Mouse (Mus musculus): ENCODE measurements around the gene Acbd5.
"Not testable (repeated sequence)": the region's sequence is repeated elsewhere in the genome, so short reads cannot be mapped to it uniquely, and the experiment has no call there.

Gene Acbd5

DNA sequence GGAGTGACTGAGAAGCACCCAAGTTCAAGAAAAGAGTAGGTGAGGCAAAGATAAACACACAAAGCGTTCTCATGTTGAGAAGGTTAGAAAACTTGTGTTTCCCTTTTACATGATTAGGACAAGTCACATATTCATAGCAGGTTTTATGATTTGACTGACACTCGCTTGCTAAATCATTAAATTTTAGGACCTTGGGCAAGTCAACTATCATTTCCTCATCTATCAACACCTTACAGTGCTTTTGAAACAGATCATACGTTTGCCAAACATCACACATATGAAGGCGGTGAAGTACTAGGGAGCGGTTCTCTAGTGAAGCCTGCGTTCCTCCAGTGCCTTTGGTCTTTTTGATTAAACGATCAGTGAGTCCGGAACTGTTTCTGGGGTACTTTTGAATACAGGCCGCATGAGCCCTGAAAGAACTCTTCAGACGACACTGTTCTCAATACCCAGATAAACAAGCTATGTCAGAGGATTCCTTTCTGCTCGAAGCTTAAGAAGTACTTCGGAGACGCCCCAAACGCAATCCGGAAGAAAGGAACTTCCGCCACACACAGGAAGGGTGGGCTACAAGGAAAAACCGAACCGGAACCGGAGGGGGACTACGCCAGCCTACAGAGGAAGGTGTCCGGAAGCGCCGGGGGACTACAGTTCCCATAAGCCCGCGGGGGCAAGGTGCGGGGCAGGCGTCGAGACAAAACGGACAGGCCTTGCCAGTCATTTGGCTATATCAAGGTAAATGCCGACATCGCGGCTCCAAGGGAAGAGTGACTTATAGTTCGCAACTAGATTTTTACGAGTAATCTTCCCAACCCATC is at the start of gene Acbd5:
Gene Acbd5 (plus strand): TSS at position 616 of the 818 bp plus-strand sequence.
- DNase-seq (ENCODE audit: low spot score) = peak; percentile 96

DNA sequence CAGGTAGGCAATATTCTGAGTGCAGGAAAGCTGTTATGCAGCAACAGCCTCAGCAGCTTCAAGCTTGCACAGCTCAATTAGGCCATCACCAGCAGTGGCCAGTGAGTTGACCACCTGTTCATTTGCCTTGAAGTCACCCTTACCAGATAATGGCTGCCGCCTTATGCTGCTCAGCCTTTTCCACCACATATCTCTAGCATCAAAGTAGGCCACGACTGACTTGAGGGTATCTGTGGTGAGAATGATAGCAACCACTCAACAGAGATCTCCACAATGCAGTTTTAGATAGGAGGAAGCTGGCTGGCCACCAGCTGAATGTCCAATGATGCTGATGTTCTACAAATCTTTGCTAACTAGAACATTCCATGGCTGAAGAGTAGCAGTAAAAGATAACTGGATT is 48.8 kb upstream of the Acbd5 start:
- DNase-seq (ENCODE audit: low spot score) = no peak

DNA sequence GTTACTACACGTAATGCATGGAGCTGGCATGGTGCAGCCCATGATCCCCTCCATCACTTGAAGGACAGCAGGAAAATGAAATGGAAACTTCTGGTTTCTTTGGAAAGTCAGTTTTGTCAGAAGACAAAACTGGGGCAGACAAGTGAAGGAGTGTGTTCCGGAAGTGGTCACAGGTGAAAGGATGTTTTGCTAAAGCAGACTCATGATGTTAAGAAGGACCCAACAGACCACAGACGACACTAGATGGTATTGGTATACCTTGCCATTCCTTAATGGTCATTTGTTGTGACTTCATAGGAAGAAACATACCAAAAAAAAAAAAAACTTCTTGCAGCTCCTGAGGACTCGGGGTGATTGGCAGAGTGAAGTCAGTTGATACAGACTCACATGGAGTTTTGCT is 46.6 kb upstream of the Acbd5 start:
- DNase-seq (ENCODE audit: low spot score) = no peak

DNA sequence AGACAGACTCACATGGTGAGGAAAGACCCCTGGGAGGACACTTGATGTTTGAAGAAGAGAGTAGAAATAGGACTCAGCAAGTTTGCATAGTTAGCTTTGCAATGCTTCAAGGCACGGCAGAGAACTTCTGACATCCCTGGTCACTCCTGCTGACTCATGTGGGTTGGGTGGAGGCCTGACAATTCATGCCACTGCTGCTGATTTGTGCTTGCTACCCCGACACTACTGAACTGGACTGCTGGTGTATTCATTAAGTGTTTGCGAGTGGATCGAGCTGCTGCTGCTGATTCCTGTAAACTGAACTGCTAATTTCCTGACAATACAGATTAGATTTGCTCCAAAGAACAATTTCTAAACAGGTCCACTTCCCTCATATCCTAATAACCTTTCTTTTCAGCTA is 46.2 kb upstream of the Acbd5 start:
- peak; percentile 60 for DNase-seq (ENCODE audit: low spot score)

DNA sequence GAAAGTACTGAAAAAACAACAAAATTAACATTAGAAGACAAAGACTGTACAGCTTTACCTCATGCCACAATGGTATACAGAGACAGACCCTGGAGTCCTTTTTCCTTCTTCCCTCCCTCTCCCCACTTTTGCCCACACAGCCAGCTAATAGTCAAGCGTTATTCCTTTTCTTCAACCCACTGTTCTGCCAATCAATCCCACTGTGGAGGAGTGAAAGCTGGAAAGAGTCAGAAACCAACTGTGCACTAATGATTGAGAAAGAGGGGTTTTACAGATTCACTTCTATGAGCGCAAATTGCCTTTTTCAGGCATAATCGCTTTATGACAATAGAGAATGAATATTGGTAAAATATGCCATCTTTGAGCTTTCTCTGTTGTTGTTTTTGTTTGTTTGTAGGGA is 44.9 kb upstream of the Acbd5 start:
- DNase-seq (ENCODE audit: low spot score) = no peak

DNA sequence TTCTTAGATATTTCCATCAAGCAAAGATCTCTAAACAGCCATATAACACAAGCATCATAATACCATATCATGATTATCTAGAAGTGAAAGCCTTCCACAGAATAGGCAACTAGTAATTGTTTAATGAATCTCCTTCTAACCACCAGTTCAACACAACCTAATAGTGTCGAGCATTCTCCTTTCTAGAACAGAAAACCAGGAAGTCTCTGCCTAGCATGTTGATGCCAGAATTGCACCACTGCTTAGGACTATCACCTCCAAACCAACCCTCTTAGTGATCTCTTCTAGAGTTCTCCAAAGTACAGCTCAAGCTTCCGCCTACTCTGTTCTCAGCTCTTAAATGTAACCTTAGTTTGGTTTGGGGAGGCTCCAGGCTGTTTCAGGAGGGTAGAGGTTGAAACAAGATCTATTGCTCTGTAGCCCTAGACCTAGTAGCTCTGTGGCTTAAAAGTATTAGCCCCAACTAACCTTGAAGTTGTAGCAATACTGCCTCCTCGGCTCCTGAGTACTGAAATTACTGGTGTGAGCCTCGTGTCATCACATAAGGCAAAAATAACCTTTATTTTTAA is 44.2 kb upstream of the Acbd5 start:
- DNase-seq (ENCODE audit: low spot score) = no peak

DNA sequence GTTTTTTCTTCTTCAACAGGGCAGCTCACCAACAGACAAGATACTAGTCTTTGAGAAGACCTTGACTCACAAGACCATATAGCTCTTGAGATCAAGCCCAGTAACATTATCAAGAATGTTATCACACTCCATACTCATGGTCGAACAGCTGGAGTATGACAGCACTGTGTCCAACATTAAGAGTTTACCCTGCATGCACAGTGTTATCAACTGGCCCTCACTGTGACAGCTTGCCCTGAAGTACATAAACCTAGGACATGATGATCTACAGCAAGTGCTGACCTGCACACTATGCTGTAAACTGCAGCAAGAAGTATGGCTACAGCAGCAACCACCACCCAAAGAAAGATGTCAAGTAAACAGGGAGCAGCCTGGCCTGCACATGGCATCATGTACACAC is 41.6 kb upstream of the Acbd5 start:
- no peak for DNase-seq (ENCODE audit: low spot score)

DNA sequence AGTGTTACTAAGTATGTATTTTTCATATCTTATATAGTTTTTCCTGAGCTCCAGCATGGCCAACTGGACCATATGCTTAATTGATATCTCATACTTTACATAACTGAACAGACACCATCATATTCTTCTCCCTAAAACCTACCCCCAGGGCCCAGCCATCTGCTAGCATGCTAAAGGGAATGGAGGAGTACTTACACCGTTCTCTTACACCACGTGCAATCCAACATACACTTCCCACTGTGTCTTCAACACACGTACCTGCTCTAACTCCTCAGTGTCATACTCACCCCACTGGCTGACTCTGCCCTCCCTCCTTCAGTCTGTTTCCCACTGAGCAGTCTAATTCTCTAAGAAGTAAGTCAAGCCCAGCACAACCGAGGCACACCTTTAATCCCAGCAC is 39.1 kb upstream of the Acbd5 start:
- no peak for DNase-seq (ENCODE audit: low spot score)

DNA sequence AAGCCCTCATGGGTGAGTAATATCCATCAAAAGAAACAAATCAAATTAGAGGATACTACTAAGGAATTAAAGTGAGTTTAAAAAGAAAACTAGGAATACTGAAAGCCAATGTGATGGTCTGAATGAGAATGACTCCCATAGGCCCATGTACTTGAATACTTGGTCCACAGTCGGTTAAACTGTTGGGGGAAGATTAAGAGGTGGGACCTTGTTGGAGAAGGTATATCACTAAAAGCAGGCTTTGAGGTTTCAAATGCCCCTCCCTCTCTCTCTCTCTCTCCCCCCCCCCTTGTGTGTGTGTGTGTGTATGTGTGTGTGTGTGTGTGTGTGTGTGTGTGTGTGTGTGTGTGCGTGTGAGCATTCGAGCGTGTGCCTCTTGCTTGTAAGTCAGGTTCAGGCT is 37.3 kb upstream of the Acbd5 start:
- DNase-seq (ENCODE audit: low spot score) = no peak

DNA sequence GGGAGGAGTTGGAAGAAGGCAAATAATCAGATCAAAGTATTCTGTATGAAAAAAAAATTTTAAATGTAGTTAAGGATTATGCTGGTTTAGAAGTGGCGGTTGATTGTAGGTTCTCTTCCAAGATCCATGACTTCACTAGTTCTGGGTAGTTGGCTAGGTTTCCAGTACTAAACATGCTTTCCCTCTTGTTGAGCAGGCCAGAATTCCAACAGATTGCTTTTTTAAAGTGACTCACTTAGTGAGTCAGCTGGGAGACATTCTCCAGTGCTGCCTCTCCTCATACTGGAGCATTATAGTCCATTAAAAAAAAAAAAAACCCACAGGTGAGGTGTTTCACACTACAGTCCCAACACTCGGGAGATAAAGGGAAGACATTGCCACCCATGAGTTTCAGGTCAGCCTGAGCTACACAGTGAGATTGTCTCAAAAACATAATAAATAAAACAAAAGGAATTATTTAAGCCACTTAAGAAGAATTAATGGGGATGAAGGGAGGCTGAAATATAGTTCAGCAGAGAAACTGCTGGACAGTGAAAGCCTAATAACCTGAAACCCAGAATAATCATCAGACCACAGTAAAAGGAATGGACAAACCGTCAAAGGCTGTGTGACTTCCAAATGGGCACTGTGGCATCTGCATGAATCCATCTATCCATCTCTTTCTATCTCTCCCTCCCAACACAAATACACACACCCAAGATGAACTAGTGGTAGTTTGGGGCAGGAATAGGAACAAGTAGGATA is 33.1 kb upstream of the Acbd5 start:
- no peak for DNase-seq (ENCODE audit: low spot score)

DNA sequence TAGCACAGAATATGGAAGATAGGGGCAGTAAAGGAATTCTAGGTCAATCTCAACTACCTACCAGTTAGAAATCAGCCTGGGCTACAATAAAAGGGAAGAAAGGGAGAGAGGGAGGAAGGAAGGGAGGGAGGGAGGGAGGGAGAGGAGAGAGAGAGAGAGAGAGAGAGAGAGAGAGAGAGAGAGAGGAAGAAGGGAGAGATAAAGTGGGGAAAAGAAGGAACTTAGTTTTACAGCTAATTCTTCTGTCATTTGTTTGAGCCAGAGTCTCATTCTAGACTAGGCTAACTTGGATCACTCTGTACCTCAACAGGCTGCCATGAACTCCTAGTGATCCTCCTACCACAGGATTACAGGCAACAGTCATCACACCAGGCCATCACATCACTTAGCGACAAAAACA is 32.5 kb upstream of the Acbd5 start:
- no peak for DNase-seq (ENCODE audit: low spot score)

DNA sequence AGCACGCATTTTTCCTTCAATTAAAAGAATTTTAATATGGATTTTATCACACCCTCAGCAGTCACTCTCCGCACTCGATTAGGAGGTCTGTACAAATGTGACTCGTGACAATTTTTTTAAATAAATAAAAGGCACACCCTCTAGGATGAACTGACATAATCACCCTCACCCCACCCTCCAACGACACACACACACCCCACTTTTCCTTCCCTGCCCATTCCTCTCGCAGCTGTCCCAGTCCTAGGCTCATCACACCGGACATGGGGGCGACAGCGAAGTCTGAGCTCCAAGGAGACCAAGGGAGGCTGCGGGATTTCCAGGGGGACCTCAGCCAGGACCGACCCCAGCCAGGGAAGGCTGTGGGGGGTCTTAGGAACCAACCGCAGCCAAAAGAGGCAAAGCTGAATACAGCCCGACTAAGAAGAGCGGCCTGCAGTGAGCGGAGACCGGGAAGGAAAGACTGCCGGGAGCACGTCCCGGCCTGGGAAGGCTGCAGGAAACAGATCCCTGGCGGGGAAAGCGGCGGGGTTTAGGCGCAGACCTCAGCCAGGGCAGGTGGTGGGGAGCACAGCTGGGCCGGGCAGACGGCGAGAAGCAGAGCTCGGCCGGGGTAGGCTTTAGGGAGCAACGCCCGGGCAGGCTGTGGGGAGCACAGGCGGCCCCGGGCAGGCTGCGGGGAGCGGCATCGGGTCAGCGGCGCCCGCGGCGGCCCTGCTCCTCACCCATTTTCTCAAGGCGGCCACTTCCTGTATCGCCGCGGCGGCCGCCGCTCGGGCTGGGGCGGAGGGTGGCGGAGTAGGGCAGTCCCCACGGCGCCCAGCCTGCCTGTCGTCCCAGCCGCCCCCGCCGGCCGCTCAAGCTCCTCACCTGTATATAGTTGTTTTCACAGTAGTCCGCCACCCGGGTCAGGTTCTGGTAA is 28.6 kb upstream of the Acbd5 start:
- DNase-seq (ENCODE audit: low spot score) = no peak

DNA sequence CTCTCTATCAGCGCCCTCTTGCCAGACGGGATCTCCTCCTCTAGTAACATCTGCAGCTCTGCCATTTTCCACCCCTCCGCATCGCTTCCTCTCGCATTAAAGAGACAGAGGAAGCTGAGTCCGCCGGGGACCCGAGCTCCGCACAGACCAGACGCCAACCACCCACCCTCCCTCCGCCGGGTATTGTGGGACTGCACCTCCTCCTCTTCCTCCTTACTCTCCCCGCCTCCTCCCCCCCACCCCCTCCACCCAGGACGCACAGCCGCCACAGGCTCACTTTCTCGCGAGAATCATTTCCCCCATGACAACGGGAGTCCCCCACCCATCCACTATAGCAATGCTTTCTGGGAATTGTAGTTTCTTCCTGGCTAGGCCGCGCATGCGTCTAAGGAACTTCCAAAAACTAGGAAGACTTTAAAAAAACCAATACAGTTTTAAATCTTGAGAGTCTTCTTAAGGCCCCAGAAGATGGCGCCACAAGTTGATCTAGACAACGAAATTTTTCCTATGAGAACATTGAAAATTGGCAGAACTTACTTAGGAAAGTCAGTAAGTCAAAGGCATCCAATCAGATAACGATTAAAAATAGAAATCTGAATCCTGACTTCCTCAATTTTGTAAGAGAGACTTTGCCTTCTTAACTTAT is 27.8 kb upstream of the Acbd5 start, which contains the start of gene Abi1:
Gene Abi1 (minus strand): TSS at position 241 of the 646 bp plus-strand sequence.
- peak; percentile 97 for DNase-seq (ENCODE audit: low spot score)

DNA sequence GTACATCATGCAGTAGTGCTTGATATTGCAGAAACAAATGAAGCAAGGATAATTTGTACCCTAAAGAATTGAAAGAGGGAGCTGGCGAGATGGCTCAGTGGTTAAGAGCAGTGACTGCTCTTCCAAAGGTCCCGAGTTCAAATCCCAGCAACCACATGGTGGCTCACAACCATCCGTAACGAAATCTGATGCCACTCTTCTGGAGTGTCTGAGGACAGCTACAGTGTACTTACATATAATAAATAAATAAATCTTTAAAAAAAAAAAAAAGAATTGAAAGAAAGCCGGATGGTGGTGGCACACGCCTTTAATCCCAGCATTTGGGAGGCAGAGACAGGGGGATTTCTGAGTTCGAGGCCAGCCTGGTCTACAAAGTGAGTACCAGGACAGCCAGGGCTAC is 27.3 kb upstream of the Acbd5 start:
- not testable (repeated sequence) for DNase-seq (ENCODE audit: low spot score)

DNA sequence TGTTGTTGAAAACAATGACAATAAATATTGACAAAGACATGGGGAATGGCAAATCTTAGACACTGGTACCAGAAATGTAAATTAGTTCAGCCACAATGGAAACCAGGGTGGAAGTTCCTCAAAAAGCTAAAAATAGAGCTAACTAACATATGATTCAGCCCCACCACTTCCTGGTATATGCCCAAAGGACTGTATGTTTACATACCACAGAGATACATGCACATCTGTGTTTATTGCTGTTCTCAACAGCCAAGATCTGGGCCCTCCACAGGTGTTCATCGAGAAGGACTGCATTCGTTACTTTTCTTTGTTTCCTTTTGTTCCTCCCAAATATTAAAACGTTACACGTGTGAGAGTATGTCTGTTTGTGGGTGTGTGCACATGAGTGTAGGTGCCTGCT is 26.5 kb upstream of the Acbd5 start:
- DNase-seq (ENCODE audit: low spot score) = no peak

DNA sequence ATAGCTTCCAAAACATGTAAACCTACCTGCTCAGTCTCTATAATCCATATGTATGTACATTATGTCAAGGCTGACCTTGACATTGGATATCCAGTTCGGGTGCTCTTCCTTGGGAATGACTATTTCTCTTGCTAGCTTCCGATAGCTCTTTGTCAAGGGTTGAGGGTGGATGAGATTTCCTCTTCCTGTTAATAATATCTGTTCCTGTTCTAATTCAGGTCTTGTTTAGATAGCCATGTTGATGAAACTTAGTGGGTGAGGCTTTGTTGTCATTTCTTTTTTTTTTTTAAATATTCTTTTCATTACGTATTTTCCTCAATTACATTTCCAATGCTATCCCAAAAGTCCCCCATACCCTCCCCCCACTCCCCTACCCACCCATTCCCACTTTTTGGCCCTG is 25.8 kb upstream of the Acbd5 start:
- no peak for DNase-seq (ENCODE audit: low spot score)

DNA sequence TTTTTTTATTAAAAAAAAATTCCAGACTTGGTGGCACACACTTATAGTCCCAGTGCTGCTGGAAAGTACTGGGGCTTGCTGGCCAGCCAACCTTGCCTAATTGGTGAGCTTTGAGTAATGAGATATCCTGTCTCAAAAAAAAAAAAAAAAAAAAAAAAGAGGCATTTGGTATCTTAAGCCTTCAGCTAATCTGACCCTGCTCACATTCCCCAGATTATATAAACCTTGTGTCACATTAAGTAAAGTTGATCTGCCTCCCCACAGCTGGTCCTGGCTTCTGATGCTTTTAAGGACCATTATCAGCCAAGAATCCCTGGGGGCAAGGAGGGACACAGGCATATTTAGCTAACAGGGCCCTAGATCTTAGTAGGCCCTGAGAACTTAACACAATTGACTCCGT is 22.3 kb upstream of the Acbd5 start:
- DNase-seq (ENCODE audit: low spot score) = peak; percentile 12

DNA sequence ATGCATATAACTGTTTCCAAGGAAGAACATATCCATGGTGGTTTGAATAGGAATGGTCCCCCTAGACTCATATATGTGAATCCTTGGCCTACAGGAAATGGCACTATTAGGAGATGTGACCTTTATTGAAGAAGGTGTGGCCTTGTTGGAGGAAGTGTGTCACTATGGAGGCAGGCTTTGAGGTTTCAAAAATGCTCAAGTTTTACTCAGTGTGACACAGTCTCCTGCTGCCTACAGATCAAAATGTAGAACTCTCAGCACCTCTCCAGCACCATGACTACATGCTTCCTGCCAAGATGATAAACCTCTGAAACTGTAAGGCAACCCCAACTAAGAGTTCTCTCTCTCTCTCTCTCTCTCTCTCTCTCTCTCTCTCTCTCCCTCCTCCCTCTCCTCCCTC is 20.0 kb upstream of the Acbd5 start:
- DNase-seq (ENCODE audit: low spot score) = no peak

DNA sequence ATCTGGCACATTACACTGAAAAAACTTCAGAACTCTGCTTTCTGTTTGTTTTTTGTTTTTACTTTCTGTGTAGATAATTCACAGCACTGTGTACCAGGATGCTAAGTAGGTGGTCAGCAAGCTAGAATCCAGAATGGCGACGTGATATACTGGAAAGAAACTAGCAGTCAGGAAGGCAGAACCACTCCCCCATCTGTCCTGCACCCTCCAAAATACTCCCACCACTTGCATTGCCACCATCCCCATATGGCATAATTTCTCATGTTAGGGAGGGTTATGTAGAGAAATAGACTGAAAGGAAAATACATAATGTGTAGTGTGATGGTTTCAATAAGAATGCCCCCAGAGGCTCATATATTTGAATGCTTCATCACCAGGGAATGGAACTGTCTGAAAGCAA is 16.1 kb upstream of the Acbd5 start:
- no peak for DNase-seq (ENCODE audit: low spot score)

DNA sequence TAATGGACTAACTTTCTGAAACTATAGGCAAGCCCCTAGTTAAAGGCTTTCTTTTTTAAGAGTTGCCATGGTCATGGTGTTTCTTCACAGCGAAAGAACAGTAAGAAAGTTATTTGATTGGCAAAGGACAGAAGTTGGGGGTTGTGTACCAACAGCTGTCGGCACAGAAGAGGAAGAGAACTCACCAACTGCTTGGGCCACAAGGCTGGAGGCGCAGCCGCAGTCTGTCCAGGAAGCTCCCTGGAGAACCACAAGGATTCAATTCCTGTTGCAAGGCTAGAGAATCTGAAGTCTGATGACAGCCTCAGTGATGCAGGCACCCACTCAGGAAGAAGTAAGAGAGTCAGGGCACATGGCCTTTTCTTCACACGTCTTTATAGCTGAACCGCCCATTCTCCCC is 15.4 kb upstream of the Acbd5 start:
- no peak for DNase-seq (ENCODE audit: low spot score)

DNA sequence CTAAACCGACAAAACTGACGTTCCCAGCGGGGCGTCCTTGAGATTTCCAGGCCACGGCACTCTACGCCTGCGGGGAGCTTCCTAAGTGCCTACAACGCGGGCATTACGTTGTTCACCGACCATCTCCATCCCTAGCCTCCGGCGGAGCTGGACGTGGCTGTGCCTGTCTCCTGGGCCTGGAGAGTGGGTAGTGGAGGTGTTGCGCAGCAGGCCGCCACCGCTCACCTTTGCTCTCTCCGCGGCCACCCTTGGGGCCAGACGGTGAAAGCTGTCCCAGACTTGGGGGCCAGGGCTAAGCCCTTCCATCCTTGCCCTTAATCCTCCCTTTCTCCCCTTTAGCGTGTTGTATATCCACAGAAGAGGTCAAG is 387 bp downstream of the Acbd5 start:
- no peak for DNase-seq (ENCODE audit: low spot score)
